Mouse (Mus musculus) gastrocnemius, postnatal 36 days (tissue): ENCODE measurements around the gene Ccdc194. TPM values are rescaled to one million over a fixed set of nuclear protein-coding genes. Genes with fewer than 3 reads are reported as not detected.

ENCODE experiments used
- DNase-seq, 2 experiments: peaks; one replicate each; pipeline ENCODE4 v3.0.0; 2022
- intact Hi-C: fragments of 180-260 bp; cut with DNase I; formaldehyde crosslinking; loops from one replicate; pipeline ENCODE4 v1.15.1; 2025
- long read RNA-seq, 2 experiments: library from polyadenylated mRNA; stranded (forward); transcript quantifications; one replicate each; pipeline ENCODE4 v2.0.0; 2021
- total RNA-seq, 2 experiments: library from RNA; stranded (reverse); gene quantifications; 2 replicates each; pipeline ENCODE4 v1.2.3; 2021

Ccdc194 gene
- total RNA-seq, result not detected
- long read RNA-seq, experiment 1, result 0 reads
- long read RNA-seq, experiment 2, result 0 reads

GRCm38 (mm10) chr8:71525226-71526050 lies at the start of gene Ccdc194:
TSS of gene Ccdc194 (minus strand) at chr8:71525711.
- intact Hi-C loops, result no loop called here
- no peak for DNase-seq

DNA sequence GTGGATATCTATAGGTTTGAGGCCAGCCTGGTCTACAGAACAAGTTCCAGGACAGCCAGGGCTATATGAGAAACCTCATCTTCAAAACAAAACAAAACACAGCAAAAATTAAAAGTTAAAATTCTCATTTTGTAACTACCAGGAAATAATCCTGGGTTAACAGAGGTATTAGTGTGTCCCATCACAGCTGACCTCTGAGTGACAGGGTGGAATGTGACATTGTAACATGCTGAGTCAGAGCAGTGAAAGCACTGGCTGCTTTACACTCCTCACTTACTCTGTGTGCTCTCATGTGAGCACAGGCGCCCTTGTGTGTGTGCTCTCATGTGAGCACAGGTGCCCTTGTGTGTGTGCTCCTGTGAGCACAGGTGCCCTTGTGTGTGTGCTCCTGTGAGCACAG lies 49.5 kb upstream of the Ccdc194 start:
- intact Hi-C loops, result no loop called here
- no peak for DNase-seq

DNA sequence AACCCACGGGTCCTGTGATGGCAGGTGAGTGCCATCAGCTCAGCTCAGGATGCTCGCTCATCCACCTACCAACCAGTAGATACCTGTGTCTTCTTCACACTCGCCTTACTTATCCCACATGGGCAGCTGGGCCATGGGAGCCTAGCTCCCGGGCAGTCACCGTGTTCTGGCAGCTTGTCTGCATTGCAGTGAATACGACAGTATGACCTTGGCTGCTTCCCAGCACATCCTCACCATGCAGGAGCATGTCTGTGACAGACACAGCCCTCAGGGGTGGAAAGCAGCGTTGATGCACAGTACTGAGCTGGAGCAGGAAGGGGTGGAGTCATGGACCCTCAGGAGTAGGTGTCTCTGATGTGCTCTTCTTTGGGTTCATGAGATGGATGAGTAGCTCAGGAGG lies 48.9 kb upstream of the Ccdc194 start:
- no peak for DNase-seq

GRCm38 (mm10) chr8:71572847-71573633 lies 47.5 kb upstream of the Ccdc194 start:
- intact Hi-C loops, result no loop called here
- peak in 1 of 2 experiments; percentile 42 for DNase-seq

More for the DNA sequence above, 48.9 kb upstream of the Ccdc194 start:
- intact Hi-C loops, result no loop called here

GRCm38 (mm10) chr8:71572077-71572476 lies 46.6 kb upstream of the Ccdc194 start:
- intact Hi-C loops, result no loop called here
- DNase-seq, result no peak

GRCm38 (mm10) chr8:71570291-71570954 lies 44.9 kb upstream of the Ccdc194 start:
- peak; percentile 80 to 83 for DNase-seq
- intact Hi-C loops, result no loop called here

- intact Hi-C loops, result no loop called here
Measured at GRCm38 (mm10) chr8:71569366-71570290, 44.1 kb upstream of the Ccdc194 start.

DNA sequence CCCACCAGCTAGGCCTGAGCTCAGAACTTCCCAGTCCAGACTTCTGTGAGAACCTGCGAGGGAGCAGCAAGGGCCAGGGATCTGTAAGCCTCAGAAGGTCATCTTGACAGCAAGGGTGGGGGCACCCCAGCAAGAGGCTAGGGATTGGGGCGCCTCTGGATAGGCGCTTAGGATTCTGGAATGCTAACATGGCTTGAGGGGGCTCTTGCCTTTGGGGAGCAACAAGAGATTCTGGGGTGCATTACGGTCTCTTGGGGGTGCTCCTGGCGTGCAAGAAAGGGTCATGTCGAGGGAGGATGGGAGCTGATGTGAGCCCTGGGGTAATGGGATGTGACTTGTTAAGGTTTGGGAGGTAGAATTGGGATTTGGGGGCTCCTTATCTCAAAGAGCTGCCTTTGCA lies 43.4 kb upstream of the Ccdc194 start:
- no peak for DNase-seq
- intact Hi-C loops, result no loop called here

More at GRCm38 (mm10) chr8:71569366-71570290, 44.1 kb upstream of the Ccdc194 start:
- DNase-seq, result peak; percentile 73 to 81

DNA sequence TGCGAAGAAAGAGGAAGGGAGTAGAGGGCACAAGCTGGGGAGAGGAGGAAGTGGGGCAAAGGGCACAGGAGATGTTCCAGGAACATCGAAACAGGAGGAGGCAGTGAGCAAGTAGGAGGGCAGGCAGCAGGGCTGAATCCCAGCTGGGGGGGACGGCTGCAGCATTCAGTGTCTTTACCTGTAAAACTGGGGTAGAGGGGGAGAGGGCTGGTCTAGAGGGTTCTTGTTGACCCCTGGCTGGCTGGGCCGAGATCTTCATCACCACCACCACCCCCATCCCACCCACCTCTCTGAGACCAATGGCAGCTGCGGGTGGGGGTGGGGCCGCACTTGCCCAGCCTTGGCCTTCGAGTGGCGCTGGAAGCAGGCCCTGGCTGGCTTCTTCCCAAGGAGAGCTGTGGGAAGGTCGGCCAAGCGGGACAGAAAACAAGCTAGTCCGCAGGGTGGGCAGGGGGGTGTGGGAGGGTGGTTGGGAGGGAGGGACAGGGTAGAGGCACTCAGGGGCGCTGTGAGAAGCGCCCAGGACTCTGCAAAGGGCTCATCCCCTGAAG lies 43.0 kb upstream of the Ccdc194 start, which contains the start of gene Slc27a1:
Slc27a1 (plus strand) TSS at position 496 of the 551 bp plus-strand sequence.
- intact Hi-C loops, result no loop called here

DNA sequence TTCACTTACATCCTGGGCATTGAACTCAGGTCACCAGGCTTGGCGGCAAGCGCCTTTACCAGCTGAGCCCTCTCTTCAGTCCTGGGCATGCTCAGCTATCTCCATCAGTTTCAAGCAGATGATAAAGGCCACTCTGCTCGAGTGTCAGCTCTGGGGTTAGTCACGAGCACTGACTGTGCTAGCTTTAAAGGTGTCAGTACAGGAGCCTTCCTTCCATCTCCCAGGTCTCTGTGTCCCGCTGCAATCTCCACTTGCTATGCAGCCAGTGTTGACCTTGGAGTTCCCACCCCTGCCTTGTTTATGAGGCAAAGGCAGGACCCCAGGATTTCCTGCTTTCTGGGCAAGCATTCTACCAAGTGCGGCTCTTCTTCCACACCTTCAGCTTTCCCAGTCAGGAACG lies 42.1 kb upstream of the Ccdc194 start:
- intact Hi-C loops, result no loop called here
- DNase-seq, result no peak

More for the DNA sequence above, 43.0 kb upstream of the Ccdc194 start, which contains the start of gene Slc27a1:
- DNase-seq, result peak; percentile 72 to 74

DNA sequence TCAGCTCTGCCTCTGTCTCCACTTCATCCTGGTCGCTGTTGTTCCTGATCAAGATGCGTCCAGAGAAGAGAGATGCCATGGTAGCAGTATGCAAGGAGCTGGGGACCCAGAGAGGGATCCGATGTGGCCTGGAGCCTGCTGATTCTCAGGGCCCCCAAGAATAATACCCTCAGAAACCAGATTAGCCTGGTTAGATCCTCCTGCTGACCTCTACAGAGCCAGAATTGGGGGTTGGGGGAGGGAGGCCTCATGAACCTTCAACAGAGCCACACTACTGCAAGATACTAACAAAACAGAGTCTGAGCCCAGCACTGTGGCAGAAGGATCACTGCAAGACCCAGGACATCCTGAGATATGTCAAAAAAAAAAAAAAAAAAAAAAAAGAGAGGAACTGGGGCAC lies 41.0 kb upstream of the Ccdc194 start, which contains the start of gene Nxnl1:
Nxnl1 (minus strand) TSS at position 101 of the 400 bp plus-strand sequence.
- DNase-seq, result no peak
- intact Hi-C loops, result no loop called here

DNA sequence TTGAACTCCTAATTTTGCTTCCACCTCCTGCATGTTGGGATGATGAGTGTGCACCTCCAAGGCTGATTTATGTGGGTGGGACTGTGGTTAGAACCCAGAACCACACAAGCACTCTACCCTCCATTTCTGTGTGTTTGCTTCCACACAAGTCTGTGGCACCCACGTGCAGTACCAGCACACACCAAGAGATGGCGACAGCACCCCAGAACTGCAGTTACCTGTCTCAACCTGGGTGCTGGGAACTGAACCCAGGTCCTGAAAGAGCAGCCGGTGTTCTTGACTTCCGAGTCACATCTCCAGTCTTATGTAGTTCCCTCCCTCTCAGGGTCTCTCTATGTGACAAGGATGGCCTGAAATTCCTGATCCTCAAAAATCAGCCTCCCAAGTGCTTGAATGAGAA lies 38.5 kb upstream of the Ccdc194 start:
- intact Hi-C loops, result loop anchor here (1.0 kb wide), 1 partner anchor 33 kb away; the partner anchor contains the start of gene Fam129c
- DNase-seq, result no peak

- intact Hi-C loops, result loop anchor here (1.0 kb wide), 1 partner anchor 35 kb away; the partner anchor contains the start of gene Fam129c
- peak; percentile 73 to 77 for DNase-seq
Measured at GRCm38 (mm10) chr8:71562751-71563150, 37.2 kb upstream of the Ccdc194 start.

DNA sequence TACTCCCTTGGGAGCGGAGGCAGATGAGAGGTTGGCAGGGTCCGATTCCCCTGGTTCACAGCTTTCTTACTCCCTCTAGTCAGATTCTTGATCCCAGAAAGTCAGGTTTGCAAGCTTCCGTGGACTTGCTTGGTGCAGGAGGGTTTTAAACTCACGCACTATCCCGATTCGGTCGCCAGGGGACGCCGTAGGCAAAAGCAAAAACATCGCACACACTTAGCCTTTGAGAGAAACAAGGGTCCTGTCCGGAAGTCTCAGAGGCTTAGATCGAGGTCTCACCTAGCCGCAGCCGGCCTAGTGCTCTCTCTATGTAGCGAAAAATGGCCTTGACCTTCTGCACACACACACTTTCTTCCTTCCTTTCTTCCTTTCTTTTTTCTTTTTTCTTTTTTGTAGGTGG lies 35.9 kb upstream of the Ccdc194 start:
- DNase-seq, result peak; percentile 40 to 65
- intact Hi-C loops, result loop anchor here (2.0 kb wide), 1 partner anchor 99 kb away; no protein-coding TSS in a partner anchor

DNA sequence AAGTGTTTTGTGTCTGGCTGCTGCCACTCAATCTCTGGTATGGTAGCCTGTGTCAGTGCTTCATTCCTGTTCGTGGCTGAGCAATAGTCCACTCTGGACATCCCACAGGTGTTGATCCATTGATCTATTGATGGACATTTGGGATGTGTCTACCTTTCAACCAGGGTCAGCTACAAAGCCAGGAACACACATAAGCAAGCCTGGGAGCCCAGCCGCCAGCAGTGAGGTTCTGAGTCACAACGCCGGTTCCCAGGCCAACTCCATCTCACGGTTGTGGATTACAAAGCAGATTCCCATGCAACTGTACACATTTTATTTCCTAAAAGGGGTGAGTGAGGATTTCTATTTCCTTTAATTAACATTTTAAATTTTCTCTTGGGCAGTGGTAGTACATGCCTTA lies 35.3 kb upstream of the Ccdc194 start:
- intact Hi-C loops, result loop anchor here (2.0 kb wide), 1 partner anchor 100 kb away; no protein-coding TSS in a partner anchor
- DNase-seq, result no peak

DNA sequence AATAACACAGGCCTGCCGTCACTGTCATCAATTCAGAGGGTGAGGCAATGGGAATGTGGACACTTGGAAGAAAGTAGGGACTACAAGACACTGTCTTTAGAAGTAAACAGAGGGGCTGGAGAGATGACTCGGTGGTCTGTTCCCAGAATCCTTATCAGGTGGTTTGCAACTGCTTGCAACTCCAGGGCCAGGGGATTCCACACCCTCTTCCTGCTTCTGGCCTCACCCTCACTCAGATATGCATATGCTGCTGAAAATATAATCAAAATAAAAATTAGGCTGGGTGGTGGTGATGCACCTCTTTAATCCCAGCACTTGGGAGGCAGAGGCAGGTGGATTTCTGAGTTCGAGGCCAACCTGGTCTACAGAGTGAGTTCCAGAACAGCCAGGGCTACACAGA lies 34.6 kb upstream of the Ccdc194 start:
- intact Hi-C loops, result loop anchor here (2.0 kb wide), 1 partner anchor 101 kb away; no protein-coding TSS in a partner anchor

DNA sequence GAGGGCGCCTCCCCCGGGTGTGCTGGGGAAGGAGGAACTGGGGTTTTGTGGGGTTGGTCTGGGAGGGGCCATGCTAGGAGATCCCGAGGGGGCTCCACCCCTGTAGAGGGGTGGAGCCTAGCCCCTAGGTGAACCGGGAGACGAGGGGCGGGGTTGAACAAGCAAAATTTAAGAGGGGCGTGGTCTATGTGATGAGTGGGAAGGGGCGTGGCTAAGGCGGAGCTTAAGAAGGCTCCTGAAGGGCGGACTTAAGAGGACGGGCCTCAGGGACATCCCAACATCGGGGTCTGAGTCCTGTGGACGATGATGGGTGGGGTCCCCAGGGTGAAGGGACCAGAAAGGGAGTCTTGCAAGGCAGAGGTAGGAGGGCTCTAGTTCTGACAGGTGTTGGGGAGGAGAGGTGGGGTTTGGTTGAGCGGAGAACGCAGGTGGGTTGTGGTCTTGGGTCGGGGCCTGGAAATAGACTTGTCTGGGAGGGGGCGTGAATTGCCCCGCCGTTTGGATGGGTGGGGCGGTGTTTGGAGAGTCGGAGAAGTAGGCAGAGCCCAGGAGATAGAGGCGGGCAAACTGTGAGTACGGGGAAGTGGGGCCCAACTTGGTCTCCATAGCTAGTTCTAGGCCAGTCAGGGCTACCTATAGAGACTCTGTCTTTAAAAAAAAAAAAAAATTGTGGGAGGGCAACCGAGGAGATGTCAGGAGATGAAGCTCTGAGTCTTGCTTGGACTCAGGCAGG lies 33.6 kb upstream of the Ccdc194 start:
- intact Hi-C loops, result loop anchor here (2.0 kb wide), 1 partner anchor 74 kb away; no protein-coding TSS in a partner anchor
- DNase-seq, result no peak

More for the DNA sequence above, 34.6 kb upstream of the Ccdc194 start:
- no peak for DNase-seq
